Mouse (Mus musculus) bone marrow macrophage, adult 2 months (primary cell): Measurements from ENCODE around the gene Zmiz2.
"Not testable (repeated sequence)": the region's sequence is repeated elsewhere in the genome, so short reads cannot be mapped to it uniquely, and the experiment has no call there.

Experiments used
- CTCF ChIP-seq: IDR thresholded peaks from 2 replicates; pipeline ENCODE4 v1.5.1; 2012; ENCODE audit warnings: low read depth, mild to moderate bottlenecking, low read length, moderate library complexity
- POLR2A ChIP-seq: IDR thresholded peaks from 2 replicates; pipeline ENCODE4 v1.6.1; 2012; ENCODE audit warnings: mild to moderate bottlenecking, low read depth, low read length, borderline replicate concordance

DNA sequence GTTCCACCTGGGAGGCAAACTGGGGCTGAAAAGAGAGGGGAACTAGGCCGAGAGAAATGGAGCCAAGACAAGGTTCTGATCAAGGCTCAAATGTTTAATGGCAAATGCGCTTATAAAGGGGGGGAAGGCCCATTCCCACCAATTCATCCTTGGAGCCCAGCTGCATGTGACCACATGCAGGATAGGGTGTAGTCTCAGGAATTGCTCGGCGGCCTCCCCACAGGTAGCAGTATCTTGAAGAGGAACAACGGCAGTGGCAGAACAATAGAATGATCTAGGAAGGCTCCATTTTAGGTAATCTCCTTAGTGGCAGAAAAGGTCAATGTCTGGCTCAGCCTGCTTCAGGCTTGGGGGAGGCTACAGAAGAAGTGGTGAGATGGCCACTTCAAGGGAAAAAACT, 20.9 kb upstream of the Zmiz2 start:
- TF ChIP-seq CTCF, POLR2A: not testable (repeated sequence)
